Mouse (Mus musculus) megakaryocyte, embryonic 14.5 days (primary cell): ENCODE measurements around the gene Ptprm. TPM values are rescaled to one million over a fixed set of nuclear protein-coding genes. Genes with fewer than 3 reads are reported as not detected.

Source experiments
- H3K27me3 ChIP-seq: replicated peaks from 2 replicates; pipeline ENCODE3; 2012; ENCODE audit warnings: inconsistent platforms
- H3K36me3 ChIP-seq: replicated peaks from 2 replicates; pipeline ENCODE3; 2012; ENCODE audit warnings: low read length, inconsistent platforms, mixed read lengths
- H3K4me1 ChIP-seq: 2 replicates; pipeline ENCODE4 v1.6.1; 2012; ENCODE audit warnings: inconsistent platforms
- H3K4me3 ChIP-seq: replicated peaks from 2 replicates; pipeline ENCODE3; 2012; ENCODE audit warnings: moderate library complexity, mild to moderate bottlenecking, inconsistent platforms
- H3K9me3 ChIP-seq: 2 replicates; pipeline ENCODE4 v1.6.1; 2012; ENCODE audit warnings: inconsistent platforms
- FLI1 ChIP-seq: IDR thresholded peaks from 2 replicates; pipeline ENCODE4 v1.6.1; 2012; ENCODE audit warnings: low read length, inconsistent platforms, mixed read lengths
- GATA1 ChIP-seq: IDR thresholded peaks from 3 replicates; pipeline ENCODE4 v1.6.1; 2012; ENCODE audit warnings: mixed read lengths, low read length, inconsistent platforms, borderline replicate concordance
- polyA plus RNA-seq: library from polyadenylated mRNA; stranded (reverse); fragments of >175 nt; gene quantifications from 2 replicates; pipeline ENCODE4 v1.2.3, GENCODE M21; 2012; ENCODE audit warnings: low replicate concordance; ENCODE audit not compliant: insufficient read depth

Gene Ptprm
- polyA plus RNA-seq, 1 experiment, result not detected

- no peaks in the 10 kb centered on the region for H3K36me3 ChIP-seq
- H3K27me3 ChIP-seq, result no peaks in the 10 kb centered on the region
- H3K4me3 ChIP-seq, result no peak overlapping the region
- no peaks in the 10 kb centered on the region for H3K4me1 ChIP-seq
- peaks cover 29% of the 10 kb centered on the region for H3K9me3 ChIP-seq
- TF ChIP-seq GATA1 (no peak), FLI1 (no peak)
These were observed 570.7 kb downstream of the Ptprm start for GRCm38 (mm10) chr17:66783601-66784000.

GRCm38 (mm10) chr17:66783075-66783492 is 571.2 kb downstream of the Ptprm start:
- Histone ChIP-seq H3K4me3 (no peak overlapping the region), H3K27me3 (no peaks in the 10 kb centered on the region), H3K9me3 (peaks cover 29% of the 10 kb centered on the region), H3K4me1 (no peaks in the 10 kb centered on the region), H3K36me3 (no peaks in the 10 kb centered on the region)
- TF ChIP-seq GATA1 (no peak), FLI1 (no peak)

GRCm38 (mm10) chr17:66781910-66782309 is 572.3 kb downstream of the Ptprm start:
- Histone ChIP-seq H3K27me3 (no peaks in the 10 kb centered on the region), H3K4me3 (no peak overlapping the region), H3K4me1 (no peaks in the 10 kb centered on the region), H3K9me3 (peaks cover 24% of the 10 kb centered on the region), H3K36me3 (no peaks in the 10 kb centered on the region)
- TF ChIP-seq FLI1 (no peak), GATA1 (no peak)

GRCm38 (mm10) chr17:66779026-66779425 is 575.2 kb downstream of the Ptprm start:
- Histone ChIP-seq H3K9me3 (peaks cover 5% of the 10 kb centered on the region), H3K27me3 (no peaks in the 10 kb centered on the region), H3K4me3 (no peak overlapping the region), H3K36me3 (no peaks in the 10 kb centered on the region), H3K4me1 (no peaks in the 10 kb centered on the region)
- TF ChIP-seq FLI1 (no peak), GATA1 (no peak)

- TF ChIP-seq FLI1 (no peak), GATA1 (no peak)
- no peaks in the 10 kb centered on the region for H3K27me3 ChIP-seq
- H3K9me3 ChIP-seq, result peaks cover 46% of the 10 kb centered on the region
- H3K4me1 ChIP-seq, result no peaks in the 10 kb centered on the region
- H3K4me3 ChIP-seq, result no peak overlapping the region
- no peaks in the 10 kb centered on the region for H3K36me3 ChIP-seq
These were observed 584.6 kb downstream of the Ptprm start for GRCm38 (mm10) chr17:66769365-66770363.

- Histone ChIP-seq H3K4me1 (no peaks in the 10 kb centered on the region), H3K27me3 (no peaks in the 10 kb centered on the region), H3K36me3 (no peaks in the 10 kb centered on the region), H3K9me3 (peaks cover 46% of the 10 kb centered on the region), H3K4me3 (no peak overlapping the region)
- TF ChIP-seq GATA1 (no peak), FLI1 (no peak)
These were observed 585.5 kb downstream of the Ptprm start for GRCm38 (mm10) chr17:66768689-66769275.

GRCm38 (mm10) chr17:66766166-66766565 is 588.1 kb downstream of the Ptprm start:
- Histone ChIP-seq H3K4me3 (no peak overlapping the region), H3K9me3 (peaks cover 56% of the 10 kb centered on the region), H3K27me3 (no peaks in the 10 kb centered on the region), H3K36me3 (no peaks in the 10 kb centered on the region), H3K4me1 (no peaks in the 10 kb centered on the region)
- TF ChIP-seq GATA1, result no peak
- TF ChIP-seq FLI1, result no peak

- Histone ChIP-seq H3K27me3 (no peaks in the 10 kb centered on the region), H3K36me3 (no peaks in the 10 kb centered on the region), H3K4me3 (no peak overlapping the region), H3K4me1 (no peaks in the 10 kb centered on the region), H3K9me3 (peaks cover 54% of the 10 kb centered on the region)
- TF ChIP-seq GATA1, result no peak
- TF ChIP-seq FLI1, result no peak
These were observed 589.8 kb downstream of the Ptprm start for GRCm38 (mm10) chr17:66764435-66764834.

- H3K27me3 ChIP-seq, result no peaks in the 10 kb centered on the region
- no peak overlapping the region for H3K4me3 ChIP-seq
- H3K9me3 ChIP-seq, result peaks cover 52% of the 10 kb centered on the region
- H3K4me1 ChIP-seq, result no peaks in the 10 kb centered on the region
- no peaks in the 10 kb centered on the region for H3K36me3 ChIP-seq
- TF ChIP-seq FLI1 (no peak), GATA1 (no peak)
These were observed 591.5 kb downstream of the Ptprm start for GRCm38 (mm10) chr17:66762716-66763115.
